Mouse (Mus musculus): ENCODE data around the gene Ptpn12. TPM values are rescaled to one million over a fixed set of nuclear protein-coding genes. Genes with fewer than 3 reads are reported as not detected.
A peak's percentile ranks its signal among the peaks of the same experiment; 100 is the strongest.
"Not testable (repeated sequence)": the region's sequence is repeated elsewhere in the genome, so short reads cannot be mapped to it uniquely, and the experiment has no call there.

Gene Ptpn12
- total RNA-seq, 2 experiments from 2014 or later, result 59.6 to 66.4 TPM

DNA sequence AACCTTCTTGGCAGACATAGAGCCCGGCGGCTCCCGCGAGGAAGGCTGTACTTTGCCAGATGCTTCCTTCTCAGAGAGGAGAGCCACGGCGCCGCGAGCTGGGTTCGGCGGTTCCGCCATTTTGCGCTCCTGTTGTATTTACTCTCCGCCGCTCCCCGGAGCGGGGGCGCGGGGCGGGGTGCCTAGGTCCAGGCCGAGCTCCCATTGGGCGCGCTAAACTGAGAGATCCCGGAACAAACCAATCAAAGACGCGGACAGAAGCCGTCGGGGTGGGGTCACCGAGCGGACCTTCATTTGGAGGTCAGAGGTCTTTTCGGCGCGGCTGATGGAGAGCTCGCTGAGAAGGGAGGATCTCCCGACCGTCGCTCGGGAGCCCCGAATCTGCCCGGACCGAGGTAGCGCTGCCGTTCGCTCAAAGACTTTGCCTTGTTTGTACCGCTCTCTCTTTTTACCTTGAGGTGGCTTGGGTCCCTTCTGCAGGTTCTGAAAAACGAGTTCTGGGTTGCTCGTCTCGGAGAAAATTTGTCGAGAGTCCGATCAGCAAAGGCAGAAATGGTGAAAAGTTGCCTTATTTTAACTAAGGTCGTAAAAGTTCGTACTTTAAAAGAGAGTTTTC lies 103.9 kb downstream of the Ptpn12 start:
- peak; percentile 98 for DNase-seq

DNA sequence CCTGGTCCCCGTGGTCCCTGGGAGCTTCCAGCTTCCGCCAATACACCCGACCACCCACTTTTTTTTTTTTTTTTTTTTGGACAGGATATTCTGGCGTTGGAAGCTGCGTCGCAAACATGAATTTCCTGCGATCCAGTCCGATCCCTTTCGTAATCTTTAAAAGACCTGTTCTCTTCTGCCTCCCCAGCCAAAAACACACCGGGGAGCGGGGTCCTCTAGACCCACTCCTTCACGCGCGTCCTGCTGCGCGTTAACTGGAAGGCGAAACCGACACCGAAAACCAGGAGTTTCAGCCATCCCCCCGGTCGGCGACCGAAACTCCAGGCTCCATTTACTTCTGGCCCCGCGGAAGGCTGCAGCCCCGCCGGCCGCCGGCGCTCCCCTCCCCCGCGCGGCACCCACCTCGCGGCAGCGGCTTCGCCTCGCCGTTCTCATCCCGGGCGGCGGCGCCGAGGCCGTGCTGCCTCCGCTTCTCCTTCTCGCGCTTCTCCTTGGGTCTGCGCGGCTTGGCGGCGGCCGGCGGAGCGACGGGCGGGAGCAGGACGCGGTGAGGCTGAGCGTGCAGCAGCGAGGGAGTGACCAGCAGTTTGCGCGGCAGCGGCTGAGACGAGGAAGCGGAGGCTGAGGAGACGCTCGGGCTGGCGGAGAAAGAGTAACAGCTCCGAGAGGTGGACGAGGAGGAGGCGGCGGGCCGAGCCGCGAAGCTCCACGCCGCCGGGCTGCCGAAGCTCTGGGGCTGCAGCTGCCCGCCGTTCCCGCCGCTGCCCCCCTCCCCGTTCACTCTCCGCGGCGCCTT lies 104.7 kb downstream of the Ptpn12 start:
- peak; percentile 59 to 69 for DNase-seq

DNA sequence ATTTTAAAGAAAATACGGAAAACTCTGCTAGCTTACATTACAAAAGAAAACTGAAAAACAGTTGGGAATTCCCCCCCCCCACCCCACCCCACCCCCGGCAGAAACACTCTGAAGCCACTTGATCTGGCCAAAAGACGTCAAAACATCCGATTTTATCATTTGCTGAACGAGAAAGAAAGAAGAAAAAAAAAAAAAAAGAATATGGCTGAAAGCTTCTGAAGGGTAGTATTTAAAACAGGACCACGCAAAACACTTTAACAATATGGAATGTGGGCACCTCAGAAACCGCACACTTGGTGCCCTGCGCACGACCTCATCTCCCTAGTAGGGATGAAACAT lies 105.2 kb downstream of the Ptpn12 start:
- DNase-seq, result no peak

DNA sequence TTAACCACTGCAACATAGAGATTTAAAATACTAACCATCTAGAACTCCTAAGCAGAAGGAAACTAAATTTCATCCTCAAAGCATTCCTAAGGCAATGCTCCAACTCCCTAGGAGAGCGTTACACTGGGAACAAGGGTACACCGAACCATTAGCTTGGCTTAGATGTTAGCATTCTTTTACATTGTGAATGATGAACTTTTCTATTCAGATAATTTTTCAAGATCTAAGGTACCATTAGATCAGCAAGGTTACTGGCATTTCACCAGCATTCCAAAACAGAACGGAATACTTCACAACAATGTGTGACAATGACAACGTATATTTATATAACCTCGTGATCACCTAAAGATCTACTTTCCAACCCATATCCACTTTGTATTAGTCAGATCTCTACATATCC lies 105.6 kb downstream of the Ptpn12 start:
- DNase-seq, result no peak

DNA sequence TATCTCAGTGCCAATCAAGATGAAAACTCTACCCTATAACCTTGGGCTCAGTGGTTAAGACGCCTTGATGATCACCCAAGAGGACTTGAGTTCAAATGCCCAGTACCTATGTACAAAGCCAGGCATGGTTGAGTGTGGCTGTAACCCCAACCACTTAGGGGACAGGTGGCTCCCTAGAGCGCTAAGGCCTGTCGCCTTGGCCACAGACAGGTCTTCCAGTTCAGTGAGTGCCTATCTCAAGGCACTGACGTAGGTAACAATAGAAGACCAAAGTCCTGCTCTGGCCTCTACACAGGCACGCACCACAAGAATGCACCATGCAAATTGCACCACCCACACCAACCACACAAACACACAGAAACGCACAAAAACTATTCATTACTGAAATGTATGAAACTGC lies 108.8 kb downstream of the Ptpn12 start:
- DNase-seq, result no peak

DNA sequence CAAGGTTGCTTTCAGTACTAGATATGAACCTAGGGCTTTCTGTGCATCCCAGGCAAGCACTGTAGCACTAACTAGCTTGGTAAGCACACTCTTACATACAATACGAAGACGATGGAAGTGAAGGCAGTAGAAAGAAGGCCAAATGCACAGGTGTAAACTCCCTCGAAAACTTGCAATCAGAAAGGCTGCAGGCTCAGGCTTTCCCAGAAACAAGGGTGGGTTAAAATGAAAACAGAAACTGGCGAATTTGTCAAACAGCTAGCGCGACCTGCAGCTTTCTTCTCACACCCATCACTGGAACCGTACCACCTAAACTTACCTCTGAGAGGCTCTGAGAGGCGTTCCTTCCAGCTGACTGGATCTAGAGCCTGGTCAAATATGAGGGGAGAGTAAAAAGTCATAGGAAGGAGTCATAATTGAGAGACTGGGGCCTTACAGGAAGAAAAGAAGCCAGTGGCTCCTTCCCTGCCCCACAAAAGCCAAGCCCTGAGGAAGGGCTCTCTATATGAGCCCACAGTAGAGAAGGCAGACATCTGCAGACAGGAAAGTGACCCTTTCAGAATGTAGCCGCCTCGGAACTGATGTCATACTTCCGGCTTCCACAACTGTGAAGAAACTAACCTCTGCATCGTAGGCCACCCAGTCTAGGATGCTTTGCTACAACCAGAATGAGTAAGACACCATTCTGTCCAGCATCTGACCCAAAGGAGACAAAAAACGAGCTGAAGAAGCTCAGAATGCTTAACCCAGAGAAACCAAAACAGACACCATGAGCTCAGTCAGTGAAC lies 110.6 kb downstream of the Ptpn12 start:
- peak in 1 of 2 experiments; percentile 35 for DNase-seq

DNA sequence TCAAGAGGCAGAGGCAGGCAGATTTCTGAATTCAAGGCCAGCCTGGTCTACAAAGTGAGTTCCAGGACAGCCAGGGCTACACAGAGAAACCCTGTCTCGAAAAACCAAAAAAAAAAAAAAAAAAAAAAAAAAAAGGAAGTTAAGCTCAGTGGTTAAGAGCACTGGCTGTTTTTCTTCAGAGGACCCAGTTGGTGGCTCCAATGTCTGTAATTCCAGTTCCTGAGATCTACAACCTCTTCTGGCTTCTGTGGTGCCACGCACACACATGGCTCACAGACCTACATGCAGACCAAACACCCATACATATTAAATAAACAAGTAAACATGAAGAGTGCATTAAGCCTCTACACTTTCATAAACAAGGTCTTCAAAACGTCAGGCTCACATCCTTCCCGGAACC lies 111.9 kb downstream of the Ptpn12 start:
- not testable (repeated sequence) for DNase-seq

DNA sequence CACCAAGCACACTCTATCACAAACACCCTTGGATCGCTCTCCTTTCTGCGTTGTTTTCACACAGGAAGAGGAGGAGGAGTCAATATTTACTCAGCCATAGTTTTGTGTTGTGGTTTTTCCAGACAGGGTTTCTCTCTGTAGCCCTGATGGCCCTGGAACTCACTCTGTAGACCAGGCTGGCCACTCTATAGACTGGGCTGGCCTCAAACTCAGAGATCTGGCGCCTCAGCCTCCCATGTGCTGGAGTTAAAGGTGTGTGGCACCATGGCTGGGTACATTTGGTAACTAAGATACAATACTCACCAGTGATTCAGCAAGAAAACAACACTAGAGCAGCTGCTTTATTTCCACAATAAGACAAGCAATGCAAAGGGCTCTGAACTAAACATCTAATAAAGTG lies 113.2 kb downstream of the Ptpn12 start:
- no peak for DNase-seq

DNA sequence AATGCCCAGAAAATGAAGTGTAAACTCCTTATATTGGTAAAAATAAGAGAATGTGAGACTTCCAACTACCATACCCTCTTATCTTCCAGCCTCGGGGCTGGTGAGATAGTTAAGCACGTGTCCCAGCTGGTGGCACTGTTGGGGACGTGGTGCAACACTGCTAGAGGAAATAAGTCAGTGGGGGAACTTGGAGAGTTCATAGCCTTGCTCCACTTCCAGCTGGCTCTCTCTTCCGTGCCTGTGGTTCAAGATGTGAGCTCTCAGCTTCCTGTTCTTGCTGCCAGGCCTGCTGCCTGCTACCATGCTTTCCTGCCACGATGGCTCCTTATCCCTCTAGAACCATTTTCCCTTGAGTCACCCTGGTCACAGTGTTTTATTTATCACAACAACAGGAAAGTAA lies 114.5 kb downstream of the Ptpn12 start:
- DNase-seq, result peak; percentile 42 to 53

DNA sequence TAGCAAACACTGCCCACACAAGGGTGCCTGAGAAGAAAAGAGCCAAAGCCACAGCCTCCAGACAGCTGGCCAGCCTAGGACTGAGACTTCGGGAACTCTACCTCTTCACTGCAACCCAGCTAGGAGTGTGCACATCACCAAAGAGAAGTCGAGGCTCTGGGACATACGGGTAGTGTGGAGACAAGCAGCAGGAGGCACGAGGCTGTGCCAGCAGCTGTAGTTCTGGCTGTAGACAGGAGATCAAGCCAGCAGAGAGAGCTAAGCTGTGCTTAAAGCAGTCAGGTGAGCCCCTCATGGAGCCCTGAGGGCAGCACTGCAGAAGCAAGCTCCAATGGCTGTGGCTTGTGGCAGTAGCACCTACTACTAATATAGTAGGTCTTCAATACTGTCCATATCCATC lies 115.0 kb downstream of the Ptpn12 start:
- DNase-seq, result no peak

DNA sequence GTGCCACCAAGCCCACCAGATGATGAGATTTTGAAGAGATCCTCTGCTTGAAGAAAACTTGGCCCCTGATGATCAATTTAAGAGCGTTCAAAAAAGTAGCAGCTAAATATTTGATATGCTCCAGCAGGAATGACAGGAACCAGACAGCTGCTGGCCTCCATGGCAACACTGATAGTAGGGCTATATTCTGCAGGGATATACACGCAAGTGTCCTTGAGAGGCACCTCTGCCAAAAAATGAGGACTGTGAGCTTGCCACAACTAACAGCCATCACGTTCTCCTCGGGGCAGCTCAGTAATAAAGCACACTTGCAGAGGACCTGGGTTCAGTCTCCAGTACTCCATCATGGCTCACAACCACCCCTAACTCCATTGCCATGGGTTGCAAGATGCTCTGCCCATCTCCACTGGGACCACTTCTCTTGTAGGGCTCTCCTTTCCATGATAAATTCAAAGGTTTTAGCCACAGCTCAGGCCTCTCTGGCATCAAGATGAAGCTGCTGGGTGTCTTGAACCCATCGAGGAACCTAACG lies 115.6 kb downstream of the Ptpn12 start:
- DNase-seq, result no peak

DNA sequence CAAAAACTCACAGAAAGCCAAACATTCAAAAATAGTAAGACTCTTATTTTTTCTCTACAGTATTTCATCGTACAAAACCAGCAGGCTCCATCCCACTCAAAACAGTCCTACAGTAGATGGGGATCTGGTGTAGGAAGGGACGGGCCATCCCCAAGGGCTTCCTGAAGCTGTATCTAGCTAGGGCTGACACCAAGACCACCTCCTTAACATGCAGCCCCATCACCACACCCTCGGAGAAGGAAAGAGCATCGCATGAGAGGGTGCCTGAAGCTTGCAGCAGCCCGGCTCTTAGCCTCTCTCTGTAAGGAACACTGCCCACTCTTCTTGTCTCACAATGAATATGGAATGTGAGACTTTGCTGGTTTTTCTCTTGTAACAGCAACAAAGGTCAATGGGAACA lies 117.2 kb downstream of the Ptpn12 start:
- DNase-seq, result no peak

Other genes starting within 250 kb of the Ptpn12 start
- gene Phtf2, start 173.8 kb downstream of the Ptpn12 start, total RNA-seq (2021), result 10 to 100 TPM in 1 of 2 experiments, 1 to 10 TPM in 1; 10.0 to 10.9 TPM
- 10 to 100 TPM; 16.1 to 23.0 TPM for gene Tmem60, start 173.7 kb downstream of the Ptpn12 start, total RNA-seq (2021)
- 10 to 100 TPM; 14.2 to 16.8 TPM for gene Rsbn1l, start 99.5 kb downstream of the Ptpn12 start, total RNA-seq (2021)
- gene Gsap, start 130.3 kb upstream of the Ptpn12 start, total RNA-seq (2021), result 1 to 10 TPM; 4.4 TPM

All from adrenal gland, postnatal 36 days (tissue).